Mouse (Mus musculus): ENCODE data around the gene Gm28372.

Gm28372 gene

DNA sequence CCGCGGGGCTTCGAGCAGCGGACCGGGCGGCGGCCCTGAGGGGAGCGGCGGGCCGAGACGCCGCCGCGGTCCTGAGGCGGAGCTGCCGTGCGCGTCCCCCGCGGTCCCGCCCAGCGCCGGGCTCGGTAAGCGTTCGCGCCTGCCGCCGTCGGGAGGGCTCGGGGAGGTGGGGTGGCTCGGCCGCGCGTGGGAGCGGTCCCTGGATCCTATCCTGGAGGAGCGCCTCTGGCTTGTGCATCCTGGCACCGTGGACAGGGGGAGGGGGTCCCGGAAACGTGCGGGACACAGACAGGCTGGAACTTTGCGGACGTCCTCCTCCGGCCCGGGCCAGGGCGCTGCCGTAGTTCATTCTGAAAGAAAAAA lies 45.4 kb downstream of the Gm28372 start:
- DNase-seq (ENCODE audit: low read depth in 1 of 2, low spot score in 2 of 2): no peak

- no peak for DNase-seq (ENCODE audit: low read depth in 1 of 2, low spot score in 2 of 2)
These were observed 46.2 kb downstream of the Gm28372 start for GRCm38 (mm10) chr2:130451086-130451726.

DNA sequence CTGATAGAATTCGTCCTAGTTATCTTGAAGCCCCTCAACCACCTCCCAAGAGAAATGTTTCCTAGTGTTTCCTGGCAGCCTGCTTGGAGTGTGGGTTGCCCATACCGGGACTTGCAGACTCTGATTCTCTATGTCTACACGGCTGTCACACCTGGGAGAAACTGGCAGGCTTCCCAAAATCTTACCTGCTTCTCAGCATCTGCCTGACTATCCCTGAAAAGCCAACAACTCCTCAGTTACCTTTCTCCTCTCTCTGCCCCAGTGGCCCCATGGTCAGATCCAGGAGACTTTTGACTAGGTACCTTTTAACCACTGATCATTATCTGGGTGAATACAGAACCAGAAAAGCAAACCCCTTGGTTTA lies 46.7 kb downstream of the Gm28372 start:
- DNase-seq (ENCODE audit: low read depth in 1 of 2, low spot score in 2 of 2): no peak

DNA sequence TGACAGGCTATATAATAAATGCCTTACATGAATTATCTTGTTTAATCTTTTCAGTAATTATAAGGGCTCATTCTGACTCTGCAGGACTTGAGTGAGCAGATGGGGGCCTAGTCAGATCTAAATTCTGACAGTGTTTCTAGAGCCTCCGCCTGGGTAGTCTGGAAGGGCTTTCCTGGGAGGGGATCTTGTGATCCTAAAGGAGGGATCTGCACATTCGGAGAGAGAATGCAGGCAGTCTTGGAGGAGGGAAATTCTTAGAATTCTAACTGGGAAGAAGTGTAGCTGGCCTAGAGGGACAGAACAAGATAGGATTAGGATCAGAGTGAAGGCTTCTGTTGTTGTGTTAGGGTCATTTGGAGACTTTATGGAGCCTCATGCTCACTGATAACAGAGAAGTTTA lies 47.2 kb downstream of the Gm28372 start:
- DNase-seq (ENCODE audit: low read depth in 1 of 2, low spot score in 2 of 2): no peak

DNA sequence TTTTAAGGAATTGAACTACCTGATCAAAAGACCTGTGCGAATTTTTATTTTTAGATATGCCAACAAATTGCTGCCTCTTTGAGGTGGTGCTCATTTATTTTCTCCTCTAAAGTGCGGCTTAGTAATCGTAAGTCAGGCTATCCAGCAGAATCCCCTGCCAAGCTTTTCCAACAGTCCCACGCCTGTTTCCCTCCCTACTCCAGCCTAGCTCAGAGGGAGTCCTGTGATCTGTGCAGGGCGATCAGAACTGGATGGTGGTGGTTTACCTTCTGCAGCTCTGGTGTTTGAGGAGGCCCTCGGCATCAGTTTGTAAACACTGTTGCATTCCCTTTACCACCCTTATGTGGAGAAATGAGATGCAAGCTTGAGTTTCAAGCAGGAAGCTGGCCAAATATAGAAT lies 48.4 kb downstream of the Gm28372 start:
- DNase-seq (ENCODE audit: low read depth in 1 of 2, low spot score in 2 of 2): no peak

GRCm38 (mm10) chr2:130454748-130455370 lies 49.8 kb downstream of the Gm28372 start:
- no peak for DNase-seq (ENCODE audit: low read depth in 1 of 2, low spot score in 2 of 2)

Measured in monocyte, adult 2 months (primary cell).